Mouse (Mus musculus) mature B cell (primary cell): Measurements from ENCODE around the gene Plb1.

ENCODE experiments used
- in situ Hi-C: fragments of 300-500 bp; cut with MboI; formaldehyde crosslinking; loops from 2 replicates; pipeline ENCODE4 v1.14.3; 2019

The Plb1 gene

GRCm38 (mm10) chr5:32232474-32232873 lies at the start of gene Plb1:
TSS of gene Plb1 (plus strand) at chr5:32232708.
- in situ Hi-C loops: no loop called here

- in situ Hi-C loops: no loop called here
These were observed 49.5 kb upstream of the Plb1 start for GRCm38 (mm10) chr5:32182885-32183629.

- in situ Hi-C loops: no loop called here
These were observed 44.8 kb upstream of the Plb1 start for GRCm38 (mm10) chr5:32187717-32188116.

GRCm38 (mm10) chr5:32191259-32191658 lies 41.2 kb upstream of the Plb1 start:
- in situ Hi-C loops: no loop called here

GRCm38 (mm10) chr5:32192016-32192845 lies 40.3 kb upstream of the Plb1 start:
- in situ Hi-C loops: no loop called here

- in situ Hi-C loops: no loop called here
These were observed 38.3 kb upstream of the Plb1 start for GRCm38 (mm10) chr5:32194236-32194635.

- in situ Hi-C loops: no loop called here
These were observed 36.5 kb upstream of the Plb1 start for GRCm38 (mm10) chr5:32195857-32196609.

GRCm38 (mm10) chr5:32197698-32198097 lies 34.8 kb upstream of the Plb1 start:
- in situ Hi-C loops: no loop called here

- in situ Hi-C loops: no loop called here
These were observed 33.4 kb upstream of the Plb1 start for GRCm38 (mm10) chr5:32199136-32199535.

- in situ Hi-C loops: no loop called here
These were observed 32.9 kb upstream of the Plb1 start for GRCm38 (mm10) chr5:32199594-32199993.

GRCm38 (mm10) chr5:32204653-32205052 lies 27.9 kb upstream of the Plb1 start:
- in situ Hi-C loops: no loop called here

- in situ Hi-C loops: no loop called here
These were observed 25.8 kb upstream of the Plb1 start for GRCm38 (mm10) chr5:32206726-32207125.

GRCm38 (mm10) chr5:32208460-32208859 lies 24.0 kb upstream of the Plb1 start:
- in situ Hi-C loops: no loop called here

GRCm38 (mm10) chr5:32211011-32211410 lies 21.5 kb upstream of the Plb1 start:
- in situ Hi-C loops: no loop called here

GRCm38 (mm10) chr5:32213746-32214145 lies 18.8 kb upstream of the Plb1 start:
- in situ Hi-C loops: no loop called here

- in situ Hi-C loops: no loop called here
These were observed 17.0 kb upstream of the Plb1 start for GRCm38 (mm10) chr5:32215510-32215909.

- in situ Hi-C loops: no loop called here
These were observed 16.0 kb upstream of the Plb1 start for GRCm38 (mm10) chr5:32216465-32216864.

GRCm38 (mm10) chr5:32217477-32217876 lies 15.0 kb upstream of the Plb1 start:
- in situ Hi-C loops: no loop called here

GRCm38 (mm10) chr5:32230372-32230771 lies 2.1 kb upstream of the Plb1 start:
- in situ Hi-C loops: no loop called here

GRCm38 (mm10) chr5:32239337-32239736 lies 6.8 kb downstream of the Plb1 start:
- in situ Hi-C loops: no loop called here

- in situ Hi-C loops: no loop called here
These were observed 8.2 kb downstream of the Plb1 start for GRCm38 (mm10) chr5:32240741-32241140.

- in situ Hi-C loops: no loop called here
These were observed 10.9 kb downstream of the Plb1 start for GRCm38 (mm10) chr5:32243286-32243885.
